Mouse (Mus musculus) Patski (cell line): ENCODE measurements around the gene Irf2. TPM values are rescaled to one million over a fixed set of nuclear protein-coding genes. Genes with fewer than 3 reads are reported as not detected.

Experiments used
- ATAC-seq: fragments of 100-300 bp; one replicate; pipeline ENCODE4 v1.8.0; 2021
- CTCF ChIA-PET: fragments of 350-600 bp; sonication (Branson Sonifier 250); formaldehyde crosslinking; loops from one replicate; lab custom pipeline; 2022; ENCODE audit warnings: inconsistent platforms; lab: Charles Lee
- POLR2A ChIA-PET: fragments of 350-600 bp; sonication (Branson Sonifier 250); formaldehyde crosslinking; loops from one replicate; lab custom pipeline; 2022; ENCODE audit warnings: antibody characterized with exemption, inconsistent platforms; lab: Charles Lee
- DNase-seq: peaks from one replicate; pipeline ENCODE4 v3.0.0-alpha.2; 2011; ENCODE audit warnings: low read depth, low spot score
- H3K27me3 ChIP-seq: fragments of 371-371 bp; one replicate; pipeline ENCODE4 v1.5.1; 2021
- CTCF ChIP-seq: fragments of 100-300 bp; IDR thresholded peaks from one replicate; pipeline ENCODE4 v1.5.1; 2021
- in situ Hi-C: fragments of 300-500 bp; cut with MboI; formaldehyde crosslinking; loops from 3 replicates; pipeline ENCODE4 v1.11.1; 2018; ENCODE audit warnings: low pct_unique_long_range_greater_than_20kb, mixed read lengths
- polyA plus RNA-seq: library from polyadenylated mRNA; unstranded; gene quantifications from one replicate; pipeline ENCODE4 v1.2.3, GENCODE M21; 2021

Irf2 gene
- polyA plus RNA-seq, 1 experiment from 2014 or later = 36.5 TPM

DNA sequence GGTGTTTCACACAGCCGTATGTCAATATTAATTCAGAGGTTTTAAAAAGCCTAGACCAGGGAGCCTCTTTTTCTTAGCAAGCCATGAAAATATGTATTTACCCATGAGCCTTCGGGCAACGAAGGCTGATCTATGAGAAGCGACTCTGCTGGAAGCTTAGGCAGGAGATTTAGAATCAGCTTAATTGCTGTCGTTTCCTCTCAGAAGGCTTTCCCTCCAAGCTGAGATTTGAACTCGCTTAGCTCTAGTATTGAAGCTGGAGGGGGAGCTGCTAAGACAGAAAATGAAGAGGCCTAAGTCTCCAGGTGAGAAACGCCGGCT lies 120.3 kb downstream of the Irf2 start:
- CTCF ChIA-PET = interaction anchor here (1.2 kb wide), 1 partner anchor 16 kb away, joined by 3 read pairs; no protein-coding TSS in a partner anchor
- no peak for ATAC-seq
- in situ Hi-C loops = no loop called here

DNA sequence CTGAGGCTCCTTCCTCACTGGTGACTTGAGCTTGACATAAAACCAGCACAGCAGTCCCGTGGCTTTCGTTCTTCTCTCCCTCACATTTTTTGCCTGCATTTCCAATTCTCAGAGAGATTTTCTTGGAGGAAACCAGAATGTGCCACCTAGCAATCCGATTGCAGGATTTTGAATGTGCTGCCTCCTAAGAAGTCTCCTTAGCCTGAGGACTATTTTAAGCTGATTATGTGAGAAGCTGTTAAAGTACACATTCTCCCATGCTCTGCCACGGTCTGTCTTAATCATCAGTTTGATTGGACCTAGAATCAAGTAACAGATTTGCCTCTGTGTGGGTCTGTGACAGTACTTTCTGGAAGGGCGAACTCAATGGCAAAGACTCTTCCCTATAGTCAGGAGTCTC lies 123.0 kb downstream of the Irf2 start:
- DNase-seq (no peak), ATAC-seq (no peak)
- ChIA-PET POLR2A (no interaction called here), CTCF (interaction anchor here (1.4 kb wide), 1 partner anchor 12 kb away, joined by 3 read pairs; no protein-coding TSS in a partner anchor)
- in situ Hi-C loops = no loop called here
- no peaks in the 10 kb centered on the region for H3K27me3 ChIP-seq
- TF ChIP-seq CTCF = no peak

More for the DNA sequence above, 120.3 kb downstream of the Irf2 start:
- TF ChIP-seq CTCF = no peak
- POLR2A ChIA-PET = interaction anchor here (0.9 kb wide), 1 partner anchor 18 kb away, joined by 4 read pairs; no protein-coding TSS in a partner anchor
- no peaks in the 10 kb centered on the region for H3K27me3 ChIP-seq
- no peak for DNase-seq

DNA sequence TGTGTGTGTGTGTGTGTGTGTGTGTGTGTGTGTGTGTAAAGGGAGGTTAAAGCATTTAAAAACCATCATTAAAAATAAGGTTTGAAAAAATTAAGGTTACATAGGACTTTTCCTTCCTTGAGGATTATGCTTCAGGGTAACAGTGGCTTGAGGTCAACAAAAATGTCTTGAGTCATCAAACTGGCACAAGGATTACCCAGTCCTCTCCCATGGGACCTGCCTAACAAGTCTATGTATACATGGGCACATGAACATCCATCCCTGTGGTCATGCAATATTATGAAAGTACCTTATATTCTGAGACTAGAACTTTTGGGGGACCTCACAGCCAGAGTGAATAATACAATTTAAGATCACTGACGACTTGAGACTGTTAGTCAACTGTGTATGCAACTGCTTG lies 125.9 kb downstream of the Irf2 start:
- no peaks in the 10 kb centered on the region for H3K27me3 ChIP-seq
- POLR2A ChIA-PET = no interaction called here
- TF ChIP-seq CTCF = no peak
- CTCF ChIA-PET = no interaction called here
- in situ Hi-C loops = no loop called here
- ATAC-seq (no peak), DNase-seq (no peak)

DNA sequence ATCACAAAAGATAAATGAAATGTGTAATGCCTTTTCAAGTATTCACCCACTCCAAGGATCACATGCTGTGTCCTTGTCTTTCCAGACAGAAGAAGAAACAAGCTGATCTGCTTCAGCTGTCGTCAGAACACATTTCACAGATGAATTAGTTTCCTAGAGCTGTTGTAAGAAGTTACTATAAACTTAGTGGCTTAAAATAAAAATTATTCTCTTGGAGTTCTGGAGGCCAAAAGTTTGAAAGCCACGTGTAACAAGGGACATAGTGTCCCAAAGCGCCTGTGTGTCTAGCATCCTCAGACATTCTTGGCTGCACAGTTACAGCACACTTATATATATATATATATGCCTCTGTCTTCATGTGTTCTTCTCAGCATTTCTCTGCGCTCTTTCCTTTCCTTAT lies 127.9 kb downstream of the Irf2 start:
- no peak for TF ChIP-seq CTCF
- ATAC-seq (no peak), DNase-seq (no peak)
- in situ Hi-C loops = no loop called here
- POLR2A ChIA-PET = no interaction called here
- CTCF ChIA-PET = interaction anchor here (1.1 kb wide), 1 partner anchor 11 kb away, joined by 3 read pairs; no protein-coding TSS in a partner anchor
- no peaks in the 10 kb centered on the region for H3K27me3 ChIP-seq

DNA sequence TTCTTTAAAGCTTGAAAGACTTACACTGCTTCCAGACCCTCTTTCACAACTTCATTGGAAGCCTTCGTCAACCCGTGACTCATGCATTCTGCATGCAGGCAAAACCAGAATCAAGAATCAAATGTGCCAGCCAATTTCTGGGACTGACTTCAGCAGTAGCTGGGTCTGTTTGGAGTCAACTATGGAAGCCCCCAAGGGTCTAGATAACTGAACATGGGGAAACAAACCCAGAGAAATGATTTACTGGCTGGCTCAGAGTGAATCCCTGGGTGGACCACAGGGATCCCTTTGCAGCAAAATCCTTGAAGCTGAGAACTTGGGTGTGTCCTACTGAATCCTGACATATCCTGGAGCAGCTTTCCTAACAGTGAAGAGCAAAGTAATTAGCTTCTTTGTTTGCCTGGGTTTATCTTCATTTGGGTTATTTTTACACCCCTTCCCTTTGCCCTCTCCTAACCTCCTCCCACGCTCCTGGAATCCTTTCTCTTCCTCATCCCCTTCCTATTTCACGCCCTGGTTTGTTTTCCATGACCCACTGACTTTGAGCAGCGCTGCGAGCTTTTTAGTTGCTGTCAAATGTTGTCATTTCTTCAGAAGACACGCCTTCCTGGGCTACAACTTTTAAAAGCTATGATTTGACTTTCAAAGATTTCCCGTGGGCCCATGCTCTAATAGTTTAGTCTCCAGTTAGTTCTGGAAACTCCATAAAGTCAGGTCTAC lies 129.0 kb downstream of the Irf2 start:
- POLR2A ChIA-PET = no interaction called here
- CTCF ChIA-PET = interaction anchor here (0.8 to 1.1 kb wide), 2 partner anchors 12 to 14 kb away, joined by 3 read pairs; no protein-coding TSS in a partner anchor
- peak; percentile 61 for DNase-seq

DNA sequence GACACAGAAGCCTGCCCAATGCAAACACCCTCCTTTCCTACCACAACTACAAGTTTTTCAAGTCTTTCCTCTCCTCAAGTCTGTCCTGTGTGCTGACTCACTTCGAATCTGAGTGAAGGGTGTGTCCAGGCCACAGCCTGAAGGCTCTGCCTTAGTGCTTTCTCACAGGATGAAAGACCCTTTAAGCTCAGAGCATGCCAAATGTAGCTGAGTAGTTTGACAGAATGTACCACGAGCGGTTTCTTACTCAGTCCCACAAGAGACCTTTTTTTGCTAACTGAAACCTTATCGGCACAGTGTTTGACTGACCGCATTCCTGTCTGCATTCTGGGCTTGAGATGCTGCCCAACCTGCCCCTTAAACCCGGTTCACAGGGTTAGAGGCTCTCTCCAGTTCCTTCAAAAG lies 130.0 kb downstream of the Irf2 start:
- in situ Hi-C loops = no loop called here
- ChIA-PET CTCF (interaction anchor here (1.2 kb wide), 1 partner anchor 40 kb away, joined by 3 read pairs; no protein-coding TSS in a partner anchor), POLR2A (no interaction called here)
- DNase-seq (no peak), ATAC-seq (peak; percentile 39)
- TF ChIP-seq CTCF = no peak
- no peaks in the 10 kb centered on the region for H3K27me3 ChIP-seq

More for the DNA sequence above, 129.0 kb downstream of the Irf2 start:
- no peaks in the 10 kb centered on the region for H3K27me3 ChIP-seq
- TF ChIP-seq CTCF = no peak
- ATAC-seq = peak; percentile 69
- in situ Hi-C loops = no loop called here

DNA sequence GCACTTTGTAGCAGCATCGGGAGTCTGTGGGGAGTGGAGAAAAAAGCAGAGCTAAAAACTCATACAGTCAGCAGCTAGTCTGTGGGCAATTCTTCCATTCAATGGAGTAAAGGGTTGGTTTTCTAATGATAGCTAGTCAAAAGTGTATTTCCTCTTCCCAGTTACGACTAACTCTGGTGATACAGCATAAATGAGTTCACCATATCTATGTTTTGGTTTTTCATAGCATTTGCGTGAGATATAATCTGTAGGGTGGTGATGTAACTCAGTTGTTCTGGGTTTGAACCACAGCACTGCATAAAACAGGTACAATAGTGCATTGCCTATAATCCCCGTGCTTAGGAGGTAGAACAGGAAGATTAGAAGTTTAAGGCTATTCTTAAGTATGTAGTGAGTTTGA lies 131.6 kb downstream of the Irf2 start:
- in situ Hi-C loops = loop anchor here (10.0 kb wide), 1 partner anchor 126 kb away; no protein-coding TSS in a partner anchor
- DNase-seq = no peak
- no peaks in the 10 kb centered on the region for H3K27me3 ChIP-seq
- no peak for ATAC-seq
- no peak for TF ChIP-seq CTCF
- POLR2A ChIA-PET = no interaction called here
- CTCF ChIA-PET = interaction anchor here (0.9 kb wide), 1 partner anchor 40 kb away, joined by 3 read pairs; no protein-coding TSS in a partner anchor

DNA sequence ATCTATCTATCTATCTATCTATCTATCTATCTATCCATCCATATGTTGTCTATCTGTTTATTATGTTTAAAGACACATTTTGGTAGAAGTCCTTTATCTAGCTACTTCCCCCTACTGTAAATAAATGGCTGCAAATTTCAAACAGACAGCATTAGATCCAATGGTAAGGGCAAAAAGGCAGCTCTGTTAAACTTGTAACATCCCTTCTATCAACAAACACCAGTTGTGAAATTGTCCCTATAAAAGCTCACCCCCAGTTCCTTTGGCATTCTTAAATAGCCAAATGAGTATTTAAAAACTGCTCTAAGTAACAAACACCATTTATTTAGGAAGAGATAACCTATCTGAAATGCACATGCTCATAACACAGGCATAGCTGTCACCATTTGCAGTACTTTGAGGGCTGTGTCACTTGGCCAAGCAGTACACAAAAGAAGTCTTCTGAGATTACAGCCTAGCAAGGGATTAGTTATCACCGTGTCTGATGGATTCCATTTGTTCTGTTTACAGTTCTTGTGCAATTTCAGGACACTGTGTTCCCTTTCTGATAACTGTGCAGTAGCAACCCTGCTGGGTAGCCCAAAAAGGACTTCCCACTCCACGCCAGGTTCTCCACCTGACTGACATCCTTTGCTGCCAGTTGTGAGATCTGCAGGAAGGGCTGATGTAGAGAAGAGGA lies 136.2 kb downstream of the Irf2 start:
- no peak for TF ChIP-seq CTCF
- no peaks in the 10 kb centered on the region for H3K27me3 ChIP-seq
- CTCF ChIA-PET = interaction anchor here (0.8 kb wide), 1 partner anchor 15 kb away, joined by 3 read pairs; no protein-coding TSS in a partner anchor
- in situ Hi-C loops = loop anchor here (5.0 to 10.0 kb wide), 2 partner anchors 131 to 188 kb away; no protein-coding TSS in a partner anchor
- ATAC-seq (no peak), DNase-seq (no peak)
- POLR2A ChIA-PET = no interaction called here

DNA sequence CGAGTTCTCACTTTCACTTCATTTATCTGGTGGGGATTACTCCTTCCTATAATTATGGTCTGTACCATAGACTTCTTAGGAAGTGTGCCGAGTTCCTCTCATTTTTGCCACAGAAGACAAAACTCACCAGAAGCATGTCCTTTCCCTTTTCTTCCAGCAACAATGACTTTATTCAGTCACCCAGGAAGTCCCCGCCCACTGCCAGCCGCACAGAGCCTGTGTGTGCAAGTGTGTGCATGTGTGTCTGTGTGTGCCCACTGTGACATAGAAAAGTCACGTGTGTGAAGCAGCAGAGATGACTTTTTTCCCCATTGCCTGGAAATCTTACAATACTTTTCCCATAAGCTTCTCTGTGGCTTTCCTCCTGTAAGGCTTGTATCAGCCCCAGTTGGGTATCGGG lies 141.8 kb downstream of the Irf2 start:
- no peak for DNase-seq
- in situ Hi-C loops = no loop called here
- no peak for TF ChIP-seq CTCF
- ChIA-PET CTCF (interaction anchor here (1.1 to 1.3 kb wide), 2 partner anchors 13 to 14 kb away, joined by 3 read pairs; no protein-coding TSS in a partner anchor), POLR2A (interaction anchor here (0.7 kb wide), 1 partner anchor 337 kb away, joined by 3 read pairs; no protein-coding TSS in a partner anchor)
- ATAC-seq = no peak
- no peaks in the 10 kb centered on the region for H3K27me3 ChIP-seq

DNA sequence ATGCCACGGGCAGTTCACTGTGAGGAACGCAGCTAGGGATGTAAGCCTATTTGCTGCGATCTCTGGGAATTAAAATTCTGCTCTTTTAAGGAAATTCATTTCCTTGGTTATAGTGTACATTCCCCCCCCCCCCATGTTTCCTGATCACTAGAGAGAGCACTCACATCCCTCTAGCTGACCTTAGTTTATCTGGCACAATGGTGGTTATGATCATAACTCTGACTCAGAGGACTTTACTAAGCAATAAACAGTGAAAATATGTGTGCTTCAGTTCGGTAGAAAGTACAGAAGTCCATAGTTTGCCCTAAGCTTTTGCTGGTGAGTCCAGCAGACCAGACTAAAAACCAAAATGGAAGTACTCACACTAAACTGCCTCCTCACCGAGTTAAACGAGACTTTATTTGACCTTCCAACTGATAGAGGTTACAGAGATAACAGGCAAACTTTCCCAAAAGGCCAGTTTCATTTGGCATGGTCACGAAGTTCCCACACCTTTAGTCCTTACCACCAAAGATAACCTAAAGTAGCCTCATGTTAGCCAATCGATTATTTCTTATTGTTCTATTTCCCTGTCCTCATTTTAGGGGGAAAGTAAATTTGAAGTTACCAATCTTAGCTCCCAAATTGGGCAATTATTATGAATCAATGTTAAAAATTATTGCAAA lies 142.4 kb downstream of the Irf2 start:
- no peaks in the 10 kb centered on the region for H3K27me3 ChIP-seq
- in situ Hi-C loops = no loop called here
- ATAC-seq (no peak), DNase-seq (no peak)
- CTCF ChIA-PET = interaction anchor here (1.1 to 1.3 kb wide), 2 partner anchors 13 kb away, joined by 3 read pairs; no protein-coding TSS in a partner anchor
- POLR2A ChIA-PET = interaction anchor here (0.7 kb wide), 1 partner anchor 337 kb away, joined by 3 read pairs; no protein-coding TSS in a partner anchor
- TF ChIP-seq CTCF = no peak
